Mouse (Mus musculus) right cerebral cortex, adult 18-20 months (tissue): ENCODE results near the gene Gm20388.
A peak's percentile ranks its signal among the peaks of the same experiment; 100 is the strongest.

Experiments used
- DNase-seq: peaks from one replicate; pipeline ENCODE4 v3.0.0; 2022; ENCODE audit warnings: mixed read lengths

The Gm20388 gene

GRCm38 (mm10) chr8:122295389-122295788, 2384.7 kb downstream of the Gm20388 start:
- DNase-seq: no peak

GRCm38 (mm10) chr8:122296173-122297001, 2385.7 kb downstream of the Gm20388 start:
- peak; percentile 46 for DNase-seq

GRCm38 (mm10) chr8:122299581-122300254, 2389.1 kb downstream of the Gm20388 start:
- DNase-seq: no peak

- DNase-seq: no peak
These were observed 2390.4 kb downstream of the Gm20388 start for GRCm38 (mm10) chr8:122301081-122301480.

GRCm38 (mm10) chr8:122301866-122302265, 2391.2 kb downstream of the Gm20388 start:
- no peak for DNase-seq

GRCm38 (mm10) chr8:122303451-122303850, 2392.8 kb downstream of the Gm20388 start:
- DNase-seq: no peak

- DNase-seq: no peak
These were observed 2393.4 kb downstream of the Gm20388 start for GRCm38 (mm10) chr8:122304058-122304457.

GRCm38 (mm10) chr8:122306660-122307399, 2396.2 kb downstream of the Gm20388 start:
- DNase-seq: no peak

- DNase-seq: no peak
These were observed 2397.2 kb downstream of the Gm20388 start for GRCm38 (mm10) chr8:122307836-122308235.

- no peak for DNase-seq
These were observed 2398.6 kb downstream of the Gm20388 start for GRCm38 (mm10) chr8:122309272-122309671.

- DNase-seq: no peak
These were observed 2400.5 kb downstream of the Gm20388 start for GRCm38 (mm10) chr8:122311115-122311514.

- DNase-seq: no peak
These were observed 2401.9 kb downstream of the Gm20388 start for GRCm38 (mm10) chr8:122312553-122312952.

GRCm38 (mm10) chr8:122313310-122313709, 2402.7 kb downstream of the Gm20388 start:
- no peak for DNase-seq

GRCm38 (mm10) chr8:122314899-122315496, 2404.4 kb downstream of the Gm20388 start:
- no peak for DNase-seq

GRCm38 (mm10) chr8:122316402-122316801, 2405.8 kb downstream of the Gm20388 start:
- no peak for DNase-seq

- DNase-seq: no peak
These were observed 2407.4 kb downstream of the Gm20388 start for GRCm38 (mm10) chr8:122317918-122318475.

- DNase-seq: no peak
These were observed 2408.5 kb downstream of the Gm20388 start for GRCm38 (mm10) chr8:122319045-122319707.

- no peak for DNase-seq
These were observed 2409.1 kb downstream of the Gm20388 start for GRCm38 (mm10) chr8:122319708-122320075.

- DNase-seq: no peak
These were observed 2409.9 kb downstream of the Gm20388 start for GRCm38 (mm10) chr8:122320541-122320940.

GRCm38 (mm10) chr8:122321455-122321921, 2410.8 kb downstream of the Gm20388 start:
- DNase-seq: no peak

- DNase-seq: no peak
These were observed 2411.5 kb downstream of the Gm20388 start for GRCm38 (mm10) chr8:122322126-122322525.

- no peak for DNase-seq
These were observed 2412.2 kb downstream of the Gm20388 start for GRCm38 (mm10) chr8:122322792-122323191.
